Mouse (Mus musculus) right cerebral cortex, postnatal 25 days (tissue): Measurements from ENCODE around the gene Sesn3.
A peak's percentile ranks its signal among the peaks of the same experiment; 100 is the strongest.
"Not testable (repeated sequence)": the region's sequence is repeated elsewhere in the genome, so short reads cannot be mapped to it uniquely, and the experiment has no call there.

ENCODE experiments used
- DNase-seq: peaks from one replicate; pipeline ENCODE4 v3.0.0; 2022

Sesn3 gene

GRCm38 (mm10) chr9:14274986-14275720 is at the start of gene Sesn3:
TSS of gene Sesn3 (plus strand) at chr9:14275067.
- DNase-seq, result peak; percentile 71

- not testable (repeated sequence) for DNase-seq
These were observed 47.8 kb upstream of the Sesn3 start for GRCm38 (mm10) chr9:14227086-14227485.

DNA sequence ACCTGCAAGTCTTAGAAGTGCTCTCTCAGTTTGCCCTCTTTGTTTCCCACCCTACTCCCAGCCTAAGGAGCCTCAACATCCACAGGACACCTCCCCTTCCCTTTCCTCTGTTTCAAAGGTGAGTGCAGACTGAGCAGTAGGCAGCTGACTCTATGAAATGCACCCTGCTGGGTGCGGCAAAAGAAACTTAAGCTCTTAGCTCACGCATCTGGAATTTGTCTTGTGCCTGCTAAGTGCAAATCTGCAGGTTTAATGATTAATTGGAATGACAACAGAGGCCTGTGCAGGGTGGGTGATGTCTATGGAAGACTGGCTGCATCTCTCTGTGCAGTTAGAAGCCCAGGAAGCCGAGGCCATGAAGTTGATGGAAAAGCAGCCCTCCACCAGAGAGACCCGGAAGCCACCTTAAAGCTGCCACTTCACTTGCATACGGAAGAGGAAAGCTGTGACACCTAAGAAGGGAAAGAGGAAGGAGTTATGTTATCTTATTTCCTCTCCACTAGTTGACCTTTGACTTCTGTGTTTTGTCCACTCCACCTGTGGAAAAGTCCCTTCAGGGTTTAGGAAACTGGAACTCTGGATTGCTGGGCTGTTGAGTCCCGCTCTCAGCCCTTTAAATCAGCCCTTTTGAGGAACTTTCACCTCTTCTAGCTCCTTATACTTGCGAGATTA is 41.0 kb upstream of the Sesn3 start:
- no peak for DNase-seq

DNA sequence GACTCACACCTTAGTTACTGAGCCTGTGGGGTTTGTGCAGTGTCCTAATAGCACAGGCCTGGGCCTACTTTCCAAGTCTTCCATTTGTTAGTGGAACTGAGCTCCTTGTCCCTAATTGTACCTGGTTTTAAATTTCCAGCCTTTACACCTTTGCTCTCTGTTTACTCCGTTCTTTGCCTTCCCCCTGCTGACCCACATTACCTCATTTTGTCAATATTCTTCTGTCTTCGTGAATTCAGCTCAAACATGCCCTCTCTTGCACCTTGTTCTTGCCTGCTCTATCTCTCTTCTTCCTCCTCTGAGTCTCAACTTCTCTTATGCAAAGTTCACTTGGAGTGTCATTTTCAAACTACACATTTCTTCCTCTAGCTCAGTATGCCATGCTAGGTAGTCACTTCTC is 39.6 kb upstream of the Sesn3 start:
- DNase-seq, result no peak

GRCm38 (mm10) chr9:14241003-14241402 is 33.9 kb upstream of the Sesn3 start:
- DNase-seq, result not testable (repeated sequence)

DNA sequence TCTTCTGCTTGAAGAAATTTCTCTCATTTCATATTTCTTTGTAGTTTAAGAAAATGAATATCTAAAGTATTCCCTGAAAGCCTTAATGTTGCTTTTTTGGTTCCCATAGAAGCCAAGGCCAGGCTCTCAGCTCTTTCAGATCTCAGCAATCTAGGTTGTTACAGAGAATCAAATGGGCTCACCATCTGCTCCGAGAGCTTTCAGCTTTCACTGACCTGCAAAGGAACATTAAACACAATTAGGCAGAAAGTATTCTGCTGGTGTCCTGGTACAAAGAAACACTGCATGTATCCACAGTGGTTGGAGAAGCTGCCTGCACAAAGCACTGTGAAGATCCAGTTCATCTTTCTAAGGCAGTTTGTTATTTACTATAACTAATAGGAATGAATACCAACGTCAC is 32.6 kb upstream of the Sesn3 start:
- DNase-seq, result no peak

DNA sequence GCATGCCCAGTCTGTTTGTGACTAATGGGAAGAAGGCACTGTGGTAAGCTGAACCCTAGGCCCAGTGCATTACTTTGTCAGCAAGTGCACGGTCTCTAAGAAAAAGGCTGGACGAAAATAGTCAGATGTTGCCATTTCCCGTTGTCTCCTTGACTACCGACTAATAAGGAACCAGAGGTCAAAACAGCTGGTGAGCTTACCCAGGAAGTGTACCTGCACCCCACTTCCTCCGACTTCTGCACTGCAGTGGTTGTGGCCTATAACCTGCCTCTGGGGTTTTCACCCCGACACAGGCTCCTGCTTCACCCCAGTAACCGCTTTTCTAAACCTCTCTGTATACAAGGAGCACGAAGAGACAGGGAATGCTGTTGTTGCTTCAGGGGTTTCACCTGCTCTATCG is 30.3 kb upstream of the Sesn3 start:
- DNase-seq, result no peak

DNA sequence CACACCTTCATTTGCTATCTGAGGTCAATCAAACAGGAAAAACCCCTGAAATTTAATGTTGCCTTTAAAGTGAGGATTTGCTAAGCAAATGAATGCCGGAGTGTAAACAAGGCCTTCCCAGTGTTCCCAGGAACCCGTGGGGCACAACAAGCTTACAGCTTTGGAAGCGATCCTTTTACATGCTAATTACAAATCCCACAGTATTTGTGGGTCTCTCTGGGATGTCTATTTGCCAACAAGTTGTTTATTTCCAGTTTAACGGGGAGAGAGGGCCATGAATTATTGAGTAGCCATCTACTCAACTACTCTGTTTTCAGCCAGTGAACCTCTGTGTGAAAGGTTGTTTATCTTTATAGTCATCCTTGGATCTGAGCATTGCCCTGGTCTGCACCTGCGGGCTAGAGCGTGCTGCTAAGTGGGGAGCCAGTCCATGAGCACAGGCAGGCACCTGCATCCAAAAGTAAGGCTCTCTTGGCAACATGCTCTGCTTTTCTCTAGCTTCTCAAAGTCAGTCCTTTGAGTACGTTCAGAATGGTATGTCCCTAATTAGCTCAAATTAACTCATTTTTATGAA is 29.8 kb upstream of the Sesn3 start:
- DNase-seq, result no peak

DNA sequence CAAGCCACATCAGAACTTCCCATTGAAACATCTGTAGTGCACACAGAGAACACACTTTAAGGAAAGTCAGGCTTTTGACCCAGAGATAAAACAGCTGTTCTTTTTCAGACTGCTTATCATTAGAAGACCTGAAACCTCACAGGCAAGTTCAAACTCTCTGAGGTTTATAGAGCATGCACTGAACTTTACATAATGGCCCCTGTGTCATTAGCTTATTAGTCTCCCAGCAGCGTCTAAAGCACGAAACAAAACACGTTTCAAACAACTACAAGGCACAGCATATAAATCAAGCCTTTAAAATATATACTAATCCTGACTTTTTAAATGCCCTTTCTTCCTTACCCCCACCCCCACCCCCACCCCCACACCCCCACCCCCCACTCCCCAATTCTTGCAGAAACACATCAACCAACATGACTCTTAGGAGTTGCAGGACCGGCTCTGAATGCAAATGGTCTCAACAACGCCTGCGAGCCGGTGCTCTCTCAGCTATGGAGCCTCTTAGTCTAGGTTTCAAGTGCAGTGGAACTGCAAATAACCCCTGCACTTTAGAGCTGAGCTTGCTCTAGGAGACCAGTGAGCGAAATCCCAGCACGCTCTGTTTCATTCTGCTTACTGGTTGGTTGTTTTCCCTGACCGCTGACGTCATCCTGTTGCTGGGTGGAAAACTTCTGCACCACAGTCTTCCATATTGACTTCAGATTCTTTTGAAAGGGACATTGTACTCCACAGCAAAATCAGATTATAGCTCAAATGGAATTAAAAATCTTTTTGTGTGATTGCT is 28.7 kb upstream of the Sesn3 start:
- no peak for DNase-seq

DNA sequence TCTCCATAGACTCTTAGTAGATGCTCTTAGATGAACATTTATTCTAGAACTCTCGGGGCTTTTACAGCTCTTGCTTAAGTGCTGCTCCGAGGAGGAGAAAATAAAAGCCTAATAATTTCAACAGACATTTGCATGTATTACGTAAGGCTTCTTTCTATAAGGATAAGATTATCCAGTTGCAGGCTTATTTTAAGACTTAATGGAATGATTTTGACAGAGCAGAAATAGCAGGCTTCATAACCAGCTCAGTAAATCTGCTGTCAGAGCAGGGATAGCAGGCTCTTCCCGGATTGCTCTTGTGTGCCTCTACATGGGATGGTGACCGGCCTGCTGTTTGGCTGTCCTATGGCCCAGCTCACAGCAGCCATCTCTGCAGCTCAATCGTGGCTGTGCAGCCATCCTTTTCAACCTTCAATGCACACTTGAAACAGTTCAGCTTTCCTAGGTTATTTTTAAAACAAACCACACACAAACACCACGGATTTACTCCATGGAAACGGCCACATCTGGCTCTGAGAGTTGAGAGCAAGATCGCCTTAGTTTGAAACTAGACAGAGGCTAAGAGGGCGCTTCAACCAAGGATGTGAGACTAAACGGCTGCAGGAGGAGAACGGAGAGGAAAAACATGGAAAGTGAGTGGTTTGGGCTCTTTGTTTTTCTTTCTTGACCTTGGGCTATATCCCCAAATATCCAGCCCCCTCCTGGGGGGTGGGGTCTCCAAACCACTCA is 27.2 kb upstream of the Sesn3 start:
- no peak for DNase-seq

- DNase-seq, result no peak
These were observed 26.7 kb upstream of the Sesn3 start for GRCm38 (mm10) chr9:14248209-14248596.

DNA sequence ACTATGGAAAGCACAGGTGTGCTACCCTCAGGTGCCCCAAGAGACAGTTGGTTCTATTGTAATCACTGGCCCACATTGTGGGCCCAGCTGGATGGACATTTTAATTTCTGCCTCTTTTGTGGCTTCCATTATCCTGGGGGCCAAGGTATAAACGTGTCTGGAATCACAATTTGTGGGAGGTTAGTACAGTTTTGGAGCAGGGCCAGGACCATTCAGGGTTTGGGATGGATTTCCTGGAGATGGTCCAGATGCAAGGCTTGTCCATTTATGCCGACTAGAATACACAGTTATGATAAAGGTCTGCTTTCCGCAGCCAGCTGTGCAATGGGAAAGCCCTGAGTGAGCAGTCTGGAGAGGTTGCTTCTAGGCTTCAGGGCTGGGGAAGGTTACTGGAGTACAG is 13.7 kb upstream of the Sesn3 start:
- no peak for DNase-seq

DNA sequence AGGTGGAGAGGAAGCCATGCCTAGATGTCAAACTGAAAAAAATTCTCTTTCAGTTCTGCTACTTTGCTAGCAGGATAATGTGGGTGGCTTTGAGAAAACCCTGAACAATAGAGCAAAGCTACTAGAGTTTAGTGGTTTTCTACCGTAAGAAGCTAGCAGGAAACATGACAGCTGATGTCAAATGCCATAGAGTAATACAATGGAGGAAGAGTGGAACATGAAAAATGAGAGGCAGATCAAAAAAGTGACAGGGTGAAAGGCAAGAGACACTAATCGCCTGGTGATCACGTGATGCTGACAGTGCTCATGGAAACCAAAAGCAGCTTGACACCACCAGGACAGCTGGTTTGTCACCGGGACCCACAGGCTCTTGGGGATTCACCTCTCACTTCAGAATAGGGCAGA is 12.3 kb upstream of the Sesn3 start:
- no peak for DNase-seq

GRCm38 (mm10) chr9:14266470-14266869 is 8.4 kb upstream of the Sesn3 start:
- no peak for DNase-seq

- DNase-seq, result no peak
These were observed 6.3 kb upstream of the Sesn3 start for GRCm38 (mm10) chr9:14268578-14268977.

DNA sequence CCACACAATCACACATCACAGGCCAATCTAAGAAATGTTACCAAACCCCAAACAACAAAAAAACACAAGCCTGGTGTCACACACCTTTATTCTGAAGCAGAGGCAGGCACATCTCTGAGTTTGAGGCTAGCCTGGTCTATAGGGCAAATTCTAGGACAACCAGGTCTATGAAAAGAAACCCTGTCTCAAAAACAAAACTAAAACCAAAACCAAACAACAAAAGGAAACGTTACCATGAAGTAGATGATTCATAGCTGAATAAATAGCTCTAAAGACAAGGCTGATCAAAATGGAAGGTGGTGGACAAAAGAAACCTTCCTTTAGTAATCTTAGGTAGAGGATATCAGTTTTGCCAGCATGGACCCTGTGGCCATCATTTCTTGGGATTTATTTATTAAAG is 1.9 kb upstream of the Sesn3 start:
- DNase-seq, result no peak

DNA sequence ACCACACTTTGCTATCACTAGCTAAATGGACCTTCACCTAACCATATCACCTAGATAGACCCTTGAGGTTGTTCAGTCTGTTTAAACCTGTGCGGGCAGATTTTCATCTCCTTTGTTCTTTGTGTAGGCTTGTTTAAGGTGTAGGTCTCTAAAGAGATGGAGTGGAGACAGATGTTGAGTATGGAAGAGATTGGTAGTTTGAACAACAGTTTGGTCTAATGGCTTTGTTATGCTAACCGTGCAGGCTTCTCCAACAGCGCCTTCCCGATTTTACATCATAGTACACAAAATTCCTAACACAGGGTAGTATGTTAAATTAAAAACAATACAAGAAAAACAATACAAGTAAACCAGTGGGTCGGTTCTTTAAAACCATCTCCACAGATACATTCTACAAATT is 281 bp upstream of the Sesn3 start:
- DNase-seq, result no peak

DNA sequence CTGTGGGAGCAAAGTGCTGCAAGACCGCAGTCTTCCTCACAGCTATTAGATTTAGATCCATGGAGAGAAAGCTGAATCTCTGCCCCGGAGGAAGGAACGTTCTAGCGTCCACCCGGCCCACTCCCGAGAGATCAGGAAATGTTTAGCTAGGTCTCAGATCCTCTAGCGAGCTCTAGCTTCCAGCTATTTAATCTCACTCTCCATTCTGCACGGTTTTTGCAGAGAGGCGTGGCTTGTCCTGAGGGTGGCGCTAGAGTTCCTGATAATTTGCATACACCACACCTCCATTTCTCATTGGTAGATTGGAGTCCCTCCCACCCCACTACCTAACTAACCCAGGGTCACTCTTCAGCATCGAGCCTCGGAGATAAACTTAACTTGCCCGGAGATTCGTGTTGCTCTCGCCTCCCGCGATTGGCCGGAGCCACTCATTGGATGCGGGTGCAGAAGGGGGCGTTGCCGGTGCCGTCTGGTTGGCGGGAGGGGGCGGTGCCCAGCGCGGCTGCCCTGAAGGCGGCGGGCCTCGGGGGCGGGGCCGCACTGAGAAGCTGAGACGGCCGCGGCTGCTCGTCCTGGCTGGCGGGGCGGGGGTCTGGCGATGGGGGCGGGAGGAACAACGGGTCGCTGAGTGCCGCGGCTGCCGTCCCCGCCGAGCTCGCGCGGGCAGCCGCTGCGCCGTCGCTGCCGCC is 1.1 kb downstream of the Sesn3 start:
- peak; percentile 98 for DNase-seq

- DNase-seq, result peak; percentile 71
These were observed 1.8 kb downstream of the Sesn3 start for GRCm38 (mm10) chr9:14276481-14277287.

DNA sequence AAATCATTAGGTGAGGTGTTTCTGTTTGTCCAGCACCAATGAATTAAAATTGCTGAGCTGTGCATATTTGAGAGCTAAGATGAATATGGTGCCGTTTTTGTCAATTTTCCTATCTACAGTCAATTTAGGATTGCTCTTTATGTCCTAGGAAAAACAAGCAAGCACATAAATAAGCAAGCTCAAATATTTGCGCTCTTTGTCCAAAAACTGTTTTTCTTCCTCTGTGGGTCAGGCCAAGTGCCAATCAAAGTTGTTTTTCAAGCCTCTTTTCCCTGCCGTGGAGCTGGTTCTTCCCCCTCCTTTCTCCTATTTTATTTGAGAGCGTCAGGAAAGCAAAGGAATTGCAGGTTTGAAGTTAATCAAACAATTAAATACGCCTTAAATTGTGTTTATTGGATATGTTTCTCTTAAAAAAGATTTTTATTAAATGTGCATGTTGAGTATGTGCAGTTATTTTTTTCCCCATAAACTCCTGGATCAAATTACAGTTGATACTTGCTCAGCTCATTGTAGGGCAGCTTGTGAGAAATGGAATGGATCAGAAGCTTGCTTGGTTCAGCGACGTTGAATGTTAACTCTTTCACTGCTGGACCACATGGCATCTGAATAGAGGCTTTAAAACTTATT is 2.6 kb downstream of the Sesn3 start:
- no peak for DNase-seq

DNA sequence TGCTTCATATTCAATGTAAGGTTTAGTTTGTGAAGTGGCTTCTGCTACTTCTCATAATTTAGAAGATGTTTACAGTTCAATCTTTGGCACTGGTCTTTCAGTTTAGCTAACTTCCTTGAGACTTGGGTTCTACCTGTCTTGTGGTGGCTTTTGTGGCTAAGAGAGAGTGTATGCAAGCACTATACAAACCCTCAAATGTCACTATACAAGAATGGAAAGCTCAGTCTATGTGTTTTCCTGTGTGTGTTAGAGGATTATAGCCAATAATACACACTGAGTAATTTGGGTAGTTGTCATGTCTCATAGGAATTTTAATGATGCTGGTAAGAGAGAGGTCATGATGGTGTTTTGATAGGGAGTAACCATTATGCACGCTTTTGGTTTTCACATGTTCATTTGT is 5.8 kb downstream of the Sesn3 start:
- DNase-seq, result no peak
